Mouse (Mus musculus): ENCODE data around the gene Wdr70. TPM values are rescaled to one million over a fixed set of nuclear protein-coding genes. Genes with fewer than 3 reads are reported as not detected.

Wdr70 gene
- polyA plus RNA-seq, 1 experiment from 2014 or later = 71.0 TPM

DNA sequence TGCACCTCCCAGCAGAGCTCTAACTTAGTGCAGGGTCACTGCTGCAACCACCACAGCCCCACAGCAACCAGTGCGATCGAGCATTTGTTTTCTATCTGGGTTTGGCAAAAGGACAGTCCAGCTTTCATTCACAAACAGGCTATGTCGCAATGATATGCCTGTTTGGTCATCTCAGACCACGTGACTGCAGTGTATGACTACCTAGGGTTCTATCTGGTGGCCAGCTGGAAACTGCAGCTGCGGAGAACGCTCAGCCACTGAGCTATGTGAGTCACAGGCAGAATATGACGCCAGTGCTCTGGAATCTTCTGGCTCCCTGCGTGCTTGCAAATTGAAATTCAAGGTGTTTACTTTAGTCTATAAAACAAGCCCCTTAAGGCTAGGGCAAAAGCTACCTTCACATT, 167.4 kb downstream of the Wdr70 start:
- Histone ChIP-seq H3K36me3 (ENCODE audit: control insufficient read depth, insufficient read depth) (no peaks in the 10 kb centered on the region), H3K9ac (replicated peaks; ENCODE audit: low read depth, low read length) (no peak overlapping the region), H3K27me3 (replicated peaks; ENCODE audit: control insufficient read depth, insufficient read depth, low read length) (no peaks in the 10 kb centered on the region), H3K4me3 (replicated peaks; ENCODE audit: low read length) (no peak overlapping the region), H3K4me1 (replicated peaks; ENCODE audit: control insufficient read depth, insufficient read depth, low read length) (no peaks in the 10 kb centered on the region), H3K9me3 (ENCODE audit: control insufficient read depth, low read length) (no peaks in the 10 kb centered on the region), H3K27ac (ENCODE audit: low read length) (no peak overlapping the region), H3K4me2 (ENCODE audit: low read length) (no peak overlapping the region)
- no peak for ATAC-seq
- WGBS = 93% methylated on average over 8 of the region's 8 CpGs

DNA sequence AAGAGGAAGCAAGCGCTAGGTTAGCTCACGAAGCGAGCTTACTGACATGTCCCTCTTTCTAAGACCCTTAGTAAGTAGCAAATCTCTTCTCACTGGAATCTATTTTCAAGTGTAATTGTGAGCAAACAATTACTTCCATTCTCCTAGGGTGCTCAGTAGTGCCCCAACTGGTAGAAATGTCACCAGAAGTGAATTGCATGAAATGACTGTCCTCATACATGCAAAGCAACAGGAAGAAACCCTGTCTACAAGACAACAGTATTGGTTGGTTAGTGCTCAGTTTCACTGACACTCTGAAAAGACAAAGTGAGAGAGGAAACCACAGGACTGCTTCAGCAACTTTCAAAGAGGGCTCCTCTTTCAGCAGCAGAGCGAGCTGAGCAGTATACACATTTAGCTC, 173.6 kb downstream of the Wdr70 start:
- H3K4me3 ChIP-seq (replicated peaks; ENCODE audit: low read length) = no peak overlapping the region
- H3K9me3 ChIP-seq (ENCODE audit: control insufficient read depth, low read length) = no peaks in the 10 kb centered on the region
- H3K27me3 ChIP-seq (replicated peaks; ENCODE audit: control insufficient read depth, insufficient read depth, low read length) = no peaks in the 10 kb centered on the region
- H3K36me3 ChIP-seq (ENCODE audit: control insufficient read depth, insufficient read depth) = no peaks in the 10 kb centered on the region
- H3K27ac ChIP-seq (ENCODE audit: low read length) = no peak overlapping the region
- WGBS = 87% methylated on average over 4 of the region's 4 CpGs
- H3K4me1 ChIP-seq (replicated peaks; ENCODE audit: control insufficient read depth, insufficient read depth, low read length) = no peaks in the 10 kb centered on the region
- no peak overlapping the region for H3K4me2 ChIP-seq (ENCODE audit: low read length)
- no peak overlapping the region for H3K9ac ChIP-seq (replicated peaks; ENCODE audit: low read depth, low read length)
- ATAC-seq = no peak

DNA sequence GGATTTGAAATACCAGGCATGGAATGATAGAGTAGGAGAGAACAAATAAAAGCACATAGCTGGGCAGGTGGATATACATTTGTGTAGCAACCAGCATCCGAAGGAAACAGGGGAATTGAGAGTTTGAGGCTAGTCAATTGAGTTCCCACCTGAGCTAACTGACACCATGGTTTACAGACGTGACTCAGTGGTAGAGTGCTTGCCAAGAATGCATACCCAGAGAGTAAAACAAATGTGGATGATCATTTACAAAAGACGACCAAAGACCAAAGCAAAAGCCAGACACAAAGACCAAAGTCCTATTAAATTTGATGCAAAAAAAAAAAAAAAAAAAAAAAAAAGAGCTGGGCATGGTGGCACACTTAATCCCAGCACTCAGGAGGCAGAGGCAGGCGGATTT, 175.7 kb downstream of the Wdr70 start:
- Histone ChIP-seq H3K9ac (replicated peaks; ENCODE audit: low read depth, low read length) (no peak overlapping the region), H3K27ac (ENCODE audit: low read length) (no peak overlapping the region), H3K27me3 (replicated peaks; ENCODE audit: control insufficient read depth, insufficient read depth, low read length) (no peaks in the 10 kb centered on the region), H3K9me3 (ENCODE audit: control insufficient read depth, low read length) (no peaks in the 10 kb centered on the region), H3K36me3 (ENCODE audit: control insufficient read depth, insufficient read depth) (no peaks in the 10 kb centered on the region), H3K4me2 (ENCODE audit: low read length) (no peak overlapping the region), H3K4me3 (replicated peaks; ENCODE audit: low read length) (no peak overlapping the region), H3K4me1 (replicated peaks; ENCODE audit: control insufficient read depth, insufficient read depth, low read length) (no peaks in the 10 kb centered on the region)
- WGBS = 87% methylated on average over 4 of the region's 4 CpGs
- ATAC-seq = no peak

DNA sequence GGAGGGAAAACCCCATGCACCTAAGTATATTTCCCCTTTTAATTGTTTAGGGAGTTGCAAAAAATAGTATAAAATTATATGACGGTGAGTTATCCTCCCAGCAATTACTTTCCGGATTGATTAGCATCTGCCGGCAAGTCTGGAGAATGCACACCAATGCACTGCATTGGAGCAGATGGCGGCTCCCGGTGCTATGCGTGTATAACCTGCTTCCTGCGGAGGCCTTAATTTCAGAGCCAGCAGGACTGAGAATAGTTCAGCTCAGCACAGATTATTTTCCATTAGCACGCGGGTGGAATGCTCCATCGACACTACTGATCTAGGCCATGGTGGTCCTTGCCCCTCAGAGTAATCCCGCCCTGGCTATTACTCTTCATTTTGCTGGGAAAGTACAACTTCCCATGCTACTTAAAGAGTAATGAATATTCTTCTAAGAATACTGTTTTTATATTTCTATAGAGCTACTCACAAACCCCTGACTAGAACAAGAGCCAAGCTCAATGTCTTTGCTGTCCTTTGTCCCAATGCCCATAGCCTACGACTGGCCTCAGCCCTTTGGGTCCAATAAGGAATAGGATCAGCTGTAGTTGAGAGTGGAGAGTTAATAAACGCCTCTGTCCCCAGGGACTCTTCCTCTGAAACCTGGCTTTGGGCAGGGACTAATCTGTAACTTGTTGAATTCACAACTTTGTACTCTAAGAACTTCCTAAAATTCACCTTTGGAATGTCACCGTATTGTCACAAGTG, 176.5 kb downstream of the Wdr70 start:
- 87% methylated on average over 14 of the region's 14 CpGs for WGBS
- Histone ChIP-seq H3K4me2 (ENCODE audit: low read length) (no peak overlapping the region), H3K27me3 (replicated peaks; ENCODE audit: control insufficient read depth, insufficient read depth, low read length) (no peaks in the 10 kb centered on the region), H3K9me3 (ENCODE audit: control insufficient read depth, low read length) (no peaks in the 10 kb centered on the region), H3K36me3 (ENCODE audit: control insufficient read depth, insufficient read depth) (no peaks in the 10 kb centered on the region), H3K27ac (ENCODE audit: low read length) (no peak overlapping the region), H3K4me3 (replicated peaks; ENCODE audit: low read length) (no peak overlapping the region), H3K9ac (replicated peaks; ENCODE audit: low read depth, low read length) (no peak overlapping the region), H3K4me1 (replicated peaks; ENCODE audit: control insufficient read depth, insufficient read depth, low read length) (no peaks in the 10 kb centered on the region)
- no peak for ATAC-seq

DNA sequence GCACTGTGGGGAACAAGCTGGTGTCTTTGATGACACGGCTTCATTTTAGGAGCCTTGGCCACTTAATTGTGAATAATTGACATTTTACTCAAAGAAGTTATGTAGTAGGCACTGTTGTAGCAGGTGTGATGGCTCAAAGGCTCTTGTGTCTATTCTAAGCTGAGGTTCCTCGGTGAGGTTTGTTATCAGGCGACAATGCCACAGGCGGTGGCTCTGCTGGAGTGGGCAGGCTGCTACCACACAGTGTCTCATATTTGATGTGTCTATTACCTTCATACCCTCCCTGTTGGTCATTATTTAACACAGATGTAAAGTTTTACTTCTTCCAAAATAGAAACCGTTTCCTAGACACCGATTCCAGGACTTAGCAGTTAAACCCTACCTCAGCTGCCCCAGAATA, 177.9 kb downstream of the Wdr70 start:
- ATAC-seq = no peak
- Histone ChIP-seq H3K4me3 (replicated peaks; ENCODE audit: low read length) (no peak overlapping the region), H3K27me3 (replicated peaks; ENCODE audit: control insufficient read depth, insufficient read depth, low read length) (no peaks in the 10 kb centered on the region), H3K9me3 (ENCODE audit: control insufficient read depth, low read length) (no peaks in the 10 kb centered on the region), H3K4me1 (replicated peaks; ENCODE audit: control insufficient read depth, insufficient read depth, low read length) (no peaks in the 10 kb centered on the region), H3K27ac (ENCODE audit: low read length) (no peak overlapping the region), H3K9ac (replicated peaks; ENCODE audit: low read depth, low read length) (no peak overlapping the region), H3K36me3 (ENCODE audit: control insufficient read depth, insufficient read depth) (no peaks in the 10 kb centered on the region), H3K4me2 (ENCODE audit: low read length) (no peak overlapping the region)
- 93% methylated on average over 6 of the region's 6 CpGs for WGBS

DNA sequence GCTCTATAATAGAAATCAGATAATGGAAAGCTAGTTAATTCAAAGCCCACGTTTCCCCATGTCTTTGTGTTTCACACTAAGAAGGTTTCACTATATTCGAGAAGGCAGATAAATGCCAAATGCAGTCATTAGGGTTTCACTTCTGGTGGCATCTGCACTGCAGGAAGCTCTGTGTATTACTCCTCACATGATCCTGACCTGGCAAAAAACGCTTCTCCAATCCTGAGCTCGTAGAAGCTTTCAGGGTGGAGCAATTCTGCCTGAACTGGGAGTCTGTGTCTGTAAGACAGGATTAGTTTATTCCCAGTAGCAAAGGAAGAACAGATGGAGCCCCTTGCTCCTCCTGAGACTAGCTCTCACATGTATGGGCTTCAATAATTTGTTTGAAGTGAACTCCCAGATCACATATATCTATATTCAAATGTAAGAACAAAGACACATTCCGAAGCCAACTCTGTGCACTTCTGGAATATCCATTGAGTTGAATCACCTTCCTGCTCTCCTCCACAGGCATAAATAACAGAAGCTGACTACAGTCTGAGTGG, 192.4 kb downstream of the Wdr70 start:
- H3K9me3 ChIP-seq (ENCODE audit: control insufficient read depth, low read length) = no peaks in the 10 kb centered on the region
- WGBS = 54% methylated on average over 5 of the region's 5 CpGs
- H3K9ac ChIP-seq (replicated peaks; ENCODE audit: low read depth, low read length) = no peak overlapping the region
- no peak overlapping the region for H3K27ac ChIP-seq (ENCODE audit: low read length)
- H3K4me2 ChIP-seq (ENCODE audit: low read length) = no peak overlapping the region
- peaks cover 3% of the 10 kb centered on the region; the same call in 1 of the 2 replicates for H3K36me3 ChIP-seq (ENCODE audit: control insufficient read depth, insufficient read depth)
- H3K4me1 ChIP-seq (replicated peaks; ENCODE audit: control insufficient read depth, insufficient read depth, low read length) = no peaks in the 10 kb centered on the region
- H3K27me3 ChIP-seq (replicated peaks; ENCODE audit: control insufficient read depth, insufficient read depth, low read length) = no peaks in the 10 kb centered on the region
- no peak overlapping the region for H3K4me3 ChIP-seq (replicated peaks; ENCODE audit: low read length)
- ATAC-seq = peak; percentile 79

DNA sequence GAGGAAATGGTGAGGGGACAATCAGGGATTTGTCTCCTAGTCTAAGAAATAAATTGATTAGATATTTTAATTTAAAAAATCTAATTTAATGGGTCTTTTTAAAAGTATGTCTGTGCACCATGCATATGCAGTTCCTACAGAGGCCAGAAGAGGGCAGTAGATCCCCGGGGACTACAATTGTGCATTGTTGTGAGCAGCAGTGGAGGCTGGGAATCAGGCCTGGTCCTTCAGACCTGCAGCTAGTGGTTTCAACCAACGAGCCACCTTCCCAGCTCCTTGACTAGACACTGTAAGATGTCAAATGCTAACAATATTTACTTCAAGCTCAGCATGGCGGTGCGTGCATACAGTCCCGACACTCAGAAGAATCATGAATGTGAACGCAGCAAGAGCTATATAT, 199.7 kb downstream of the Wdr70 start:
- Histone ChIP-seq H3K4me2 (ENCODE audit: low read length) (no peak overlapping the region), H3K27ac (ENCODE audit: low read length) (no peak overlapping the region), H3K9me3 (ENCODE audit: control insufficient read depth, low read length) (no peaks in the 10 kb centered on the region), H3K4me3 (replicated peaks; ENCODE audit: low read length) (no peak overlapping the region), H3K9ac (replicated peaks; ENCODE audit: low read depth, low read length) (no peak overlapping the region), H3K27me3 (replicated peaks; ENCODE audit: control insufficient read depth, insufficient read depth, low read length) (no peaks in the 10 kb centered on the region), H3K4me1 (replicated peaks; ENCODE audit: control insufficient read depth, insufficient read depth, low read length) (no peaks in the 10 kb centered on the region), H3K36me3 (ENCODE audit: control insufficient read depth, insufficient read depth) (no peaks in the 10 kb centered on the region)
- 94% methylated on average over 6 of the region's 6 CpGs for WGBS
- ATAC-seq = no peak

DNA sequence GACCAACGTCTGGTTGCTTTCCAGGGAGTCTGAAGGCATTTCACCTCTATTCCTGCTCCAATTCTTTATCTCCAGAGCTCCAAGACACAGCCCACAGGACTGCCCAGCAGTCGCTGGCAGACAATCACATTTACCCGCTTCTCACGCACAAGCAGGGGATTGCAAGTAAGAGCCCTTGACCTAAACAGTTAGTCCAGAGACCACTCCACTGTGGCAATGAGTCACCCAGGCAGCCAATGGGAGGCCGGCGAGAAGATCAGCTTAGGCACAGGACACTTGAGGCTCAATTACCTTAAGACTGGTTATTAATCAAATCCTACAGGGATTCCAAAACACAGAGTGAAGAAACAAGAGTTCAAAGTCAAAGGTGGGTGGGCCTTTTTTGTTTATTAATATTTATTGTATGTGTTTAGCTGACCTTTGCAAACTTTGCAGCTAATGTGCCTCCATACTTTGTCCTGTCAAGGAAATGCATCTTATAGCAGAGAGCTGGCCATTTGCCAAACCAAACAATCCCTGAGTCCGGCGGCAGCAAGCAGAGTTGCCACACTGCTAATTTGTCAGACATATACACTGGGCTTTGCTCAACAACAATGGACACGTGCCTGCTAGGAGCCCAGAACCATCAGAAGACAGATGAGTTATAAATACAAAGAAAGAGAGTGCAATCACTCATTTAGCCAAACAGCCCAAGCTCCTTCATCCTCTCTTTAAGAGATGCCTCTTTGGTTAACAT, 207.3 kb downstream of the Wdr70 start:
- no peak overlapping the region for H3K4me3 ChIP-seq (replicated peaks; ENCODE audit: low read length)
- 50% methylated on average over 9 of the region's 9 CpGs for WGBS

DNA sequence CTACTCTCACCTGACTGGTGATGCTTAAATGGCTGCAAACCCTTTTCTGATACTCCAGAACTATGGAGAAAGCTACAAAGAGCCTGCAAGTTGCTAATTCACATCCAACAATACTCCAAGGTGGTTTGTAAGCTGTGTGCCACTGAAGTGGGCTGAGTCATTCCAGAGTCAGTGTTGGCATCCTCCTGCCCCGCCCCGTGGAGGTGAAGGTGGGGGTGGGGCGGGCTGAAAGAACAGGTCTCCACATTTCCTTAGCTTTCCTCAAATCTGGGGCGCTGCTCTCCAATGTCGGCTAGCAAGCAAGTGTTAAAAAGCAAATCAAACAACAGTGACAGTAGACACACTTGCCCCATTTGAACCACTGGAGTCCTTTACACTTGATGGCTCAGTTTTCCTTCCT, 208.7 kb downstream of the Wdr70 start:
- H3K4me2 ChIP-seq (ENCODE audit: low read length) = no peak overlapping the region
- no peaks in the 10 kb centered on the region for H3K36me3 ChIP-seq (ENCODE audit: control insufficient read depth, insufficient read depth)
- H3K4me1 ChIP-seq (replicated peaks; ENCODE audit: control insufficient read depth, insufficient read depth, low read length) = no peaks in the 10 kb centered on the region
- no peak overlapping the region for H3K27ac ChIP-seq (ENCODE audit: low read length)
- no peaks in the 10 kb centered on the region for H3K9me3 ChIP-seq (ENCODE audit: control insufficient read depth, low read length)
- WGBS = 74% methylated on average over 5 of the region's 5 CpGs
- no peak for ATAC-seq
- H3K27me3 ChIP-seq (replicated peaks; ENCODE audit: control insufficient read depth, insufficient read depth, low read length) = no peaks in the 10 kb centered on the region
- H3K4me3 ChIP-seq (replicated peaks; ENCODE audit: low read length) = no peak overlapping the region
- H3K9ac ChIP-seq (replicated peaks; ENCODE audit: low read depth, low read length) = no peak overlapping the region

More for the DNA sequence above, 207.3 kb downstream of the Wdr70 start:
- no peak overlapping the region for H3K27ac ChIP-seq (ENCODE audit: low read length)
- H3K9me3 ChIP-seq (ENCODE audit: control insufficient read depth, low read length) = no peaks in the 10 kb centered on the region
- ATAC-seq = no peak
- H3K9ac ChIP-seq (replicated peaks; ENCODE audit: low read depth, low read length) = no peak overlapping the region
- H3K4me1 ChIP-seq (replicated peaks; ENCODE audit: control insufficient read depth, insufficient read depth, low read length) = no peaks in the 10 kb centered on the region
- H3K4me2 ChIP-seq (ENCODE audit: low read length) = no peak overlapping the region
- H3K27me3 ChIP-seq (replicated peaks; ENCODE audit: control insufficient read depth, insufficient read depth, low read length) = no peaks in the 10 kb centered on the region
- no peaks in the 10 kb centered on the region for H3K36me3 ChIP-seq (ENCODE audit: control insufficient read depth, insufficient read depth)
